Mouse (Mus musculus): ENCODE results near the gene Dapk3.

DNA sequence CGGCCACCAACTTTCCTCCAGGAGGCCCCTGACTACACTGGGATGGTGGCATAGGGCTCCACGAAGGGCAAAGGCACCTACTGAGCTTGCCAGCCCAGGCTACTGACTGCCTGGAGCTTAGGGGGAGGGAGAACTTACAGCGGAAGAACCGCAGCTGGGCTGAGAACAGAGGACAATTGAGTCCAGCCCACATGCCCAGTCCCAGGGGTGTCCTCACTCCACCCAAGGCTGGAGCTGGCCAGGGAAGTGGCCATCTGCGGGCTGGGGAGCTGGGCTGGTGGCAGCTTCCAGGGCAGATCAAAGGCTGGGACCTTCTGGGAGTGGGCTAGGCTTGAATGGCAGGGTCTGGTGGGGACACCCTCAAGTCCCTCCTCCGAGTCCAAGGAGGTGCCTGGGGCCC lies 28.1 kb upstream of the Dapk3 start:
- TF ChIP-seq CTCF (IDR thresholded peaks at IDR 0.05; ENCODE audit: borderline replicate concordance, insufficient read depth, low read length) (no peak), POLR2A (IDR thresholded peaks at IDR 0.05; ENCODE audit: low read depth, low read length) (no peak)
